Mouse (Mus musculus) granulocyte monocyte progenitor cell, adult 5-6 weeks (primary cell): ENCODE data around the gene Efna4. TPM values are rescaled to one million over a fixed set of nuclear protein-coding genes. Genes with fewer than 3 reads are reported as not detected.

Source experiments
- ATAC-seq: replicated peaks from 2 replicates; pipeline ENCODE4 v1.8.0; 2016; ENCODE audit warnings: mild to moderate bottlenecking, moderate TSS enrichment, inconsistent platforms; ENCODE audit not compliant: poor library complexity, severe bottlenecking
- total RNA-seq, 2 experiments: library from RNA; stranded (forward) in 1 of 2; stranded (reverse) in 1 of 2; fragments of 200-712, 200-1000 nt in 1 of 2; fragments of >200 nt in 1 of 2; fragmentation: Nextera tagmentation in 1 of 2; gene quantifications; 2 replicates each; pipeline ENCODE4 v1.2.3; 2014 to 2017

The Efna4 gene
- total RNA-seq, 2 experiments from 2014 or later, result 2.1 TPM; not detected in 1

- ATAC-seq, result no peak
Measured at GRCm38 (mm10) chr3:89365153-89365485, 27.3 kb upstream of the Efna4 start, which contains the start of gene Dcst1. TSS of gene Dcst1 (minus strand) at chr3:89365253.

GRCm38 (mm10) chr3:89364631-89365030, 26.8 kb upstream of the Efna4 start:
- ATAC-seq, result no peak

GRCm38 (mm10) chr3:89361675-89362074, 23.8 kb upstream of the Efna4 start, which contains the start of gene Dcst2:
TSS of gene Dcst2 (plus strand) at chr3:89361975.
- ATAC-seq, result no peak

GRCm38 (mm10) chr3:89360237-89360636, 22.4 kb upstream of the Efna4 start:
- ATAC-seq, result peak; percentile 76

- ATAC-seq, result 0 out of 2 replicates have a peak, but pooled peaks have one; percentile 1
Measured at GRCm38 (mm10) chr3:89359630-89360029, 21.8 kb upstream of the Efna4 start.

GRCm38 (mm10) chr3:89356029-89356428, 18.2 kb upstream of the Efna4 start:
- no peak for ATAC-seq

- no peak for ATAC-seq
Measured at GRCm38 (mm10) chr3:89355512-89355902, 17.7 kb upstream of the Efna4 start.

- ATAC-seq, result peak; percentile 24; the same call in 1 of the 2 replicates
Measured at GRCm38 (mm10) chr3:89354816-89355511, 17.1 kb upstream of the Efna4 start.

- ATAC-seq, result no peak
Measured at GRCm38 (mm10) chr3:89351271-89351670, 13.4 kb upstream of the Efna4 start.

- ATAC-seq, result peak; percentile 72
Measured at GRCm38 (mm10) chr3:89349869-89350501, 12.2 kb upstream of the Efna4 start, which contains the start of gene Adam15. TSS of gene Adam15 (minus strand) at chr3:89349996.

GRCm38 (mm10) chr3:89348911-89349868, 11.4 kb upstream of the Efna4 start:
- peak; percentile 12; the same call in 1 of the 2 replicates for ATAC-seq

GRCm38 (mm10) chr3:89347916-89348315, 10.1 kb upstream of the Efna4 start:
- ATAC-seq, result no peak

- ATAC-seq, result peak; percentile 52
Measured at GRCm38 (mm10) chr3:89346815-89347540, 9.2 kb upstream of the Efna4 start.

GRCm38 (mm10) chr3:89343279-89343678, 5.5 kb upstream of the Efna4 start:
- no peak for ATAC-seq

- no peak for ATAC-seq
Measured at GRCm38 (mm10) chr3:89341794-89342193, 4.0 kb upstream of the Efna4 start.

GRCm38 (mm10) chr3:89340465-89340864, 2.6 kb upstream of the Efna4 start:
- peak; percentile 77 for ATAC-seq

- peak; percentile 51 for ATAC-seq
Measured at GRCm38 (mm10) chr3:89339416-89339815, 1.6 kb upstream of the Efna4 start.

GRCm38 (mm10) chr3:89337062-89337720, 637 bp downstream of the Efna4 start:
- ATAC-seq, result no peak

- no peak for ATAC-seq
Measured at GRCm38 (mm10) chr3:89336529-89336928, 1.3 kb downstream of the Efna4 start.
